ENCODE assay signal across 8 mouse cellular contexts in the genomic region with DNA sequence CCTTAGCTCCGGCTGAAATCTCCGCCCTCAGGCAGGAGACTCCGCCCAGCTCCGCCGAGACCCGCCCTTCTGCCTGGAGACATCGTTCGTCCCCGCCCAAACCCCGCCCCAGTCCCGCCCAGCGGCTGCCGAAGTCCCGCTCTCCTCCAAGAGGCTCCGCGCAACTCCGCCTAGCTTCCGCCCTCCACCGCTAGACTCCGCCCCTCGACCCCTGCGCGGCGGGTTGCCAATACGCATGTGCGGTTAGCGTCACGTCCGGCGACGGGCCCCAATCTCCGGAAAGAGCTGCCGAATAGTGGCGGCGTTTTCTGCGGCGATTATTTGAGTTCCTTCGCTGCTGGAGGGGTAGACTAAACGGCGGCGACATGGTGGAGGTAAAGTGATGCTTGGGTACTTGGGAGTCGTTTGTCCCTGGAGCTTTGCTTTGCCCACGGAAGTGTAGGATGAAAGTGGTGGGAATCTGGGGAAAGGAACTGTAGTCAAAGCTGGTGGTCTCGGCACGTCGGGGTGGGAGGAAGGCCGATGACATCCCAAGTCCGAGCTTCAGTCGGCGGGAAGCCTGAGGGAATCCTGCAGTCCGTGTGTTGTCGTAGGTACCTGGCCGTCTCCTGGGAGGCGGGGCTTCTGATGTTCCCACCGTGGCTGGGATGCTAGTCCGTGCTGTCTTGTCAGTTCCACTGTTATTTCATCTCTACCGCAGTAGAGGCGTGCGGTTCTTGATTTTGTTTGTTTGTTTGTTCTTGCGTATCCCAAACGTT. TPM values are rescaled to one million over a fixed set of nuclear protein-coding genes. Genes with fewer than 3 reads are reported as not detected.
DNase-seq lines count a peak whose midpoint lies in the region; ATAC-seq lines count a peak whose summit lies in the region.

A gene (plus strand): TSS at position 242 of the 758 bp plus-strand sequence.

- peaks cover 34% of the 10 kb centered on the region for H3K36me3 ChIP-seq in heart, embryonic 14.5 days (ENCODE audit: control insufficient read depth, insufficient read depth, low read length)
- H3K36me3 ChIP-seq in liver, embryonic 13.5 days, result peaks cover 36% of the 10 kb centered on the region
- H3K36me3 ChIP-seq in stomach, embryonic 16.5 days (ENCODE audit: control insufficient read depth, insufficient read depth, low read length), result peaks cover 13% of the 10 kb centered on the region

- peak; percentile 95 for DNase-seq in c-Kit-negative CD71-positive TER-119-positive erythroid progenitor cells, embryonic 14.5 days (ENCODE audit: low read depth, low spot score)
- peak; percentile 93 for DNase-seq in fibroblast of lung, adult 2 months (ENCODE audit: low read depth)
- DNase-seq in kidney, postnatal 14 days, result peak; percentile 98
- DNase-seq in liver, embryonic 13.5 days, result peak; percentile 98
- DNase-seq in neural tube, embryonic 10.5 days (ENCODE audit: extremely low spot score, low spot score), result peak; percentile 99

- no peaks in the 10 kb centered on the region for H3K27me3 ChIP-seq in heart, embryonic 14.5 days (ENCODE audit: control insufficient read depth, insufficient read depth, low read length)
- no peaks in the 10 kb centered on the region for H3K27me3 ChIP-seq in liver, embryonic 13.5 days
- H3K27me3 ChIP-seq in stomach, embryonic 16.5 days (ENCODE audit: control insufficient read depth, insufficient read depth, low read length), result no peaks in the 10 kb centered on the region

- H3K4me1 ChIP-seq in heart, embryonic 14.5 days (ENCODE audit: control insufficient read depth in 2 of 2, insufficient read depth in 2 of 2, low read length in 2 of 2), result peaks cover 3 to 9% of the 10 kb centered on the region in 2 experiments; a peak in 3 of 4 replicates
- peaks cover 25% of the 10 kb centered on the region for H3K4me1 ChIP-seq in liver, embryonic 13.5 days (replicated peaks)
- H3K4me1 ChIP-seq in stomach, embryonic 16.5 days (ENCODE audit: control insufficient read depth, insufficient read depth, low read length), result peaks cover 6% of the 10 kb centered on the region

- peak; percentile 94 for ATAC-seq in CD4-positive, CD25-positive, alpha-beta regulatory T cell, adult 4 months
- peak; percentile 99 for ATAC-seq in heart, embryonic 14.5 days (ENCODE audit: insufficient number of reproducible peaks, insufficient read depth, low FRiP score, low read depth)
- peak; percentile 97 for ATAC-seq in liver, embryonic 13.5 days (ENCODE audit: low read depth)
- peak; percentile 100 for ATAC-seq in stomach, embryonic 16.5 days (ENCODE audit: insufficient read depth, low FRiP score)

- WGBS in heart, embryonic 14.5 days, result under 1% methylated on average over 61 of the region's 61 CpGs
- WGBS in liver, embryonic 13.5 days (ENCODE audit: insufficient replicate concordance), result under 1% methylated on average over 61 of the region's 61 CpGs
- under 1% methylated on average over 61 of the region's 61 CpGs for WGBS in stomach, embryonic 16.5 days

- H3K4me2 ChIP-seq in heart, embryonic 14.5 days (ENCODE audit: low read length), result peak within 1 kb of the TSS; percentile 90
- peak within 1 kb of the TSS; percentile 80 for H3K4me2 ChIP-seq in liver, embryonic 13.5 days
- H3K4me2 ChIP-seq in stomach, embryonic 16.5 days (ENCODE audit: low read depth, low read length), result peak within 1 kb of the TSS; percentile 89

- H3K9me3 ChIP-seq in heart, embryonic 14.5 days (ENCODE audit: control insufficient read depth, low read length), result no peaks in the 10 kb centered on the region
- H3K9me3 ChIP-seq in liver, embryonic 13.5 days (replicated peaks), result no peaks in the 10 kb centered on the region
- H3K9me3 ChIP-seq in stomach, embryonic 16.5 days (replicated peaks; ENCODE audit: control insufficient read depth, low read length), result no peaks in the 10 kb centered on the region

- H3K4me3 ChIP-seq in heart, embryonic 14.5 days (ENCODE audit: control insufficient read depth in 1 of 2, insufficient read depth in 1 of 2, low read depth in 1 of 2, low read length in 2 of 2), result peak within 1 kb of the TSS; percentile 60 to 87
- H3K4me3 ChIP-seq in liver, embryonic 13.5 days (replicated peaks), result peak within 1 kb of the TSS; percentile 88
- peak within 1 kb of the TSS; percentile 94 for H3K4me3 ChIP-seq in stomach, embryonic 16.5 days (replicated peaks; ENCODE audit: low read length)

- H3K27ac ChIP-seq in heart, embryonic 14.5 days (replicated peaks in 1 of 2; ENCODE audit: control insufficient read depth in 1 of 2, insufficient read depth in 1 of 2, low read depth in 2 of 2, low read length in 2 of 2), result peak within 1 kb of the TSS; percentile 28 to 51; a peak in 3 of 4 replicates
- H3K27ac ChIP-seq in liver, embryonic 13.5 days, result peak within 1 kb of the TSS; percentile 66
- peak within 1 kb of the TSS; percentile 79 for H3K27ac ChIP-seq in stomach, embryonic 16.5 days (ENCODE audit: low read length)

- peak within 1 kb of the TSS; percentile 90 for H3K9ac ChIP-seq in heart, embryonic 14.5 days (ENCODE audit: low read length)
- peak within 1 kb of the TSS; percentile 88 for H3K9ac ChIP-seq in liver, embryonic 13.5 days
- H3K9ac ChIP-seq in stomach, embryonic 16.5 days (ENCODE audit: low read length), result peak within 1 kb of the TSS; percentile 86

RNA-seq across cellular contexts. Expression of the gene that starts here (rescaled TPM):
- polyA plus RNA-seq in CD4-positive, CD25-positive, alpha-beta regulatory T cell, adult 4 months (2017; shearing (Covaris generic)), result 10 to 100 TPM; 61.2 to 64.4 TPM
- polyA plus RNA-seq in heart, embryonic 14.5 days (2014; fragmentation: Nextera tagmentation; extraction: Ambion mirVana), result 59.9 and 60.2 TPM in 2 replicates
- polyA plus RNA-seq in liver, embryonic 13.5 days (2015; fragmentation: Nextera tagmentation; extraction: Ambion mirVana), result 60.3 and 63.2 TPM in 2 replicates
- 80.9 and 83.7 TPM in 2 replicates for polyA plus RNA-seq in stomach, embryonic 16.5 days (2015; fragmentation: Nextera tagmentation; extraction: Ambion mirVana)

Comparison
In these comparisons a context has a peak if more than half of its experiments do, and no peak if none do; other contexts are left out.
1. Peak in every context shown above with its lines: DNase-seq, ATAC-seq, H3K4me3 ChIP-seq and H3K27ac ChIP-seq.